In genomic region chr16:11824833-11825232, GRCm38 (mm10) we compare ENCODE assay signal across 11 mouse cellular contexts.
DNase-seq lines count a peak whose midpoint lies in the region.
"Had no signal": no experiment of that assay in that cellular context is flagged by ENCODE, and none has a peak within 500 bp of the region (broad histone marks: within the 10 kb centered on the region; RNA-seq: fewer than 3 reads in every experiment).

No protein-coding gene starts in this region.

- intact Hi-C loops in left cerebral cortex, postnatal 4 days (cut with DNase I): no loop called here
- intact Hi-C loops in left cerebral cortex, postnatal 25 days (cut with DNase I): no loop called here

- DNase-seq in left cerebral cortex, adult 11 months (ENCODE audit: low spot score): peak; percentile 11
- no peak for DNase-seq in left cerebral cortex, postnatal 4 days
- peak; percentile 24 to 37 for DNase-seq in frontal cortex, postnatal 10 days (ENCODE audit: low spot score in 2 of 2)
- peak; percentile 50 to 69 for DNase-seq in left cerebral cortex, postnatal 25 days (ENCODE audit: low spot score in 2 of 2)
- DNase-seq in telencephalon, adult 2 months (ENCODE audit: low read depth, low spot score): peak; percentile 56
- DNase-seq in kidney, postnatal 4 days: no peak
- no peak for DNase-seq in c-Kit-positive CD71-positive TER-119-positive erythroid progenitor cells, embryonic 14.5 days (ENCODE audit: low spot score)
- DNase-seq: adrenal gland, adult 2 months; cerebellum, adult 18-20 months; heart, adult 2 months; liver, postnatal 0 days had no signal

Comparison
In these comparisons a context has a peak if more than half of its experiments do, and no peak if none do; other contexts are left out.
1. DNase-seq: peak in left cerebral cortex, adult 11 months (single experiment), frontal cortex, postnatal 10 days (2 of 2), left cerebral cortex, postnatal 25 days (2 of 2) and telencephalon, adult 2 months (single experiment); none in left cerebral cortex, postnatal 4 days (single experiment), kidney, postnatal 4 days (0 of 2) and c-Kit-positive CD71-positive TER-119-positive erythroid progenitor cells, embryonic 14.5 days (single experiment).